Mouse (Mus musculus) kidney, adult 2 months (tissue): ENCODE measurements around the gene Gng12.

Experiments used
- CTCF ChIP-seq: fragments of 200-500 bp; conservative IDR thresholded peaks from 2 replicates; pipeline ENCODE4 v1.5.1; 2011; ENCODE audit warnings: low read depth, mild to moderate bottlenecking, control low read depth, low read length, moderate library complexity, mixed read lengths; ENCODE audit not compliant: insufficient read depth, insufficient read length
- POLR2A ChIP-seq: fragments of 200-500 bp; IDR thresholded peaks from one replicate; pipeline ENCODE4 v1.6.1; 2011; ENCODE audit warnings: low read depth, low read length, control low read depth

DNA sequence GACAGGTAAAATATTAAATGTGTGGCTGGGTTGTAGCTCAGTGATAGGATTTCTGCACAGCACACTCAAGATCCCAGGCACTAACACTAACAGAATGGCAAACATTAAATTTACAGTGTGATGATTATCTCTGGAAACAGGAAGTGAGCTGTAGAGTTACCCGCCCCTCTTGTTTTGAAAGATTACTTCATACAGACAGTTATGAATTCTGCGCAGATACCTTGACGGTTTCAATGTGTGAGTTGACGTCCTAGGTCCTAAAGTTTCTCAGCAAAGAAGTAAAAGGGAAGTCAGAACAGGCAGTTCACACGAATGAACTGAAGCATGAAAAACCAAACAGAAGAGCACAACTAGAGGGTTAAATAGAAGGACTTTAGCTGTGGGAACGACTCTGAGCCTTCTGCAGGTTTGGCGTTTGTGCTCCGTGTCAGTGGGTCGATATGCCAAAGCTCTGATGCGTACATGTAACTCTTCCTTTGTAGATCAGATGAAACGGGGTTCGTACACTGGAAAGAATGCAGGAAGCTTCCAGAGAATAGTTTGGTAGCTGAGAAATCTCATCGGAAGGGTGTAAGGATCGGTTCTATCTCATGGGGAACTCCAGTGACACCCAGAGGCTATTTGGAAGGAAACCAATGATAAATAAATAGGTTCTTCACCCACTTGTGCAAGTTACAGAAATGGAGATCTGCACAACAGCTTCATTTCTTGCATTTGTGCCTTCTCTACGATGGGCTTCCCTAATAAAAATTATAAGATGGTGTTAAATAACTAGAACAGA, 160.1 kb downstream of the Gng12 start:
- no peak for TF ChIP-seq CTCF
- TF ChIP-seq POLR2A = no peak
